ENCODE assay signal across 21 mouse cellular contexts in genomic region chr17:78885286-78886065, GRCm38 (mm10). TPM values are rescaled to one million over a fixed set of nuclear protein-coding genes. Genes with fewer than 3 reads are reported as not detected.
DNase-seq lines count a peak whose midpoint lies in the region; ATAC-seq and TF ChIP-seq lines count a peak whose summit lies in the region.
"Had no signal": no experiment of that assay in that cellular context is flagged by ENCODE, and none has a peak within 500 bp of the region (broad histone marks: within the 10 kb centered on the region; RNA-seq: fewer than 3 reads in every experiment).

No protein-coding gene starts in this region.

- H3K4me3 ChIP-seq in MEL (ENCODE audit: control insufficient read depth in 1 of 2, insufficient read depth in 1 of 2, low read depth in 2 of 2, low read length in 2 of 2) = no peak overlapping the region
- H3K4me3 ChIP-seq in intestine, postnatal 0 days (ENCODE audit: low read depth, low read length) = no peak overlapping the region
- H3K4me3 ChIP-seq: embryonic facial prominence, embryonic 10.5 days; embryonic facial prominence, embryonic 12.5 days; forebrain, embryonic 13.5 days; forebrain, embryonic 15.5 days had no signal

- peaks cover 3 to 10% of the 10 kb centered on the region in 2 experiments; a peak in 3 of 4 replicates for H3K4me1 ChIP-seq in MEL (ENCODE audit: control insufficient read depth in 1 of 2, insufficient read depth in 2 of 2, low read length in 2 of 2)
- peaks cover 4% of the 10 kb centered on the region; the same call in 1 of the 2 replicates for H3K4me1 ChIP-seq in intestine, postnatal 0 days (replicated peaks; ENCODE audit: control insufficient read depth, insufficient read depth, low read length)

- H3K79me2 ChIP-seq in MEL (ENCODE audit: control insufficient read depth, insufficient read depth, low read length, poor library complexity) = peaks cover 6% of the 10 kb centered on the region

- ATAC-seq in megakaryocyte progenitor cell, adult 5-6 weeks (replicated peaks; ENCODE audit: poor library complexity) = no peak
- no peak for ATAC-seq in intestine, postnatal 0 days
- ATAC-seq: forebrain, embryonic 13.5 days; forebrain, embryonic 15.5 days; forebrain, postnatal 0 days had no signal

- no peak overlapping the region for H3K4me2 ChIP-seq in intestine, postnatal 0 days (replicated peaks; ENCODE audit: low read depth)
- H3K4me2 ChIP-seq: embryonic facial prominence, embryonic 12.5 days; forebrain, embryonic 13.5 days; forebrain, embryonic 15.5 days had no signal

- TF ChIP-seq CTCF in MEL (IDR thresholded peaks at IDR 0.05 in 2 of 3, conservative IDR thresholded peaks at IDR 0.05 in 1 of 3; ENCODE audit: control insufficient read depth in 1 of 3, insufficient read depth in 1 of 3, low read depth in 2 of 3, low read length in 3 of 3, poor library complexity in 1 of 3, severe bottlenecking in 1 of 3) = no peak
- no peak for TF ChIP-seq CTCF in intestine, postnatal 0 days (IDR thresholded peaks at IDR 0.05; ENCODE audit: low read depth)

- H3K9me3 ChIP-seq in MEL (replicated peaks; ENCODE audit: insufficient read depth, low read length) = no peaks in the 10 kb centered on the region
- no peaks in the 10 kb centered on the region for H3K9me3 ChIP-seq in intestine, postnatal 0 days (ENCODE audit: control insufficient read depth)
- H3K9me3 ChIP-seq: embryonic facial prominence, embryonic 10.5 days; embryonic facial prominence, embryonic 12.5 days; forebrain, embryonic 13.5 days; forebrain, embryonic 15.5 days had no signal

- H3K27ac ChIP-seq in MEL (ENCODE audit: control insufficient read depth, low read depth, low read length) = no peak overlapping the region
- no peak overlapping the region for H3K27ac ChIP-seq in intestine, postnatal 0 days (ENCODE audit: low read depth, low read length)
- H3K27ac ChIP-seq: embryonic facial prominence, embryonic 10.5 days; embryonic facial prominence, embryonic 12.5 days; forebrain, embryonic 13.5 days; forebrain, embryonic 15.5 days had no signal

- no peak for TF ChIP-seq RAD21 in MEL (IDR thresholded peaks at IDR 0.05; ENCODE audit: low read depth, low read length)

- H3K36me3 ChIP-seq in MEL (ENCODE audit: control insufficient read depth in 1 of 2, insufficient read depth in 2 of 2, low read length in 2 of 2) = 0 out of 4 replicates have a peak, but pooled peaks cover 0 to 3% of the 10 kb centered on the region in 2 experiments
- no peaks in the 10 kb centered on the region for H3K36me3 ChIP-seq in intestine, postnatal 0 days (ENCODE audit: control insufficient read depth, insufficient read depth)
- H3K36me3 ChIP-seq: embryonic facial prominence, embryonic 10.5 days; embryonic facial prominence, embryonic 12.5 days; forebrain, embryonic 15.5 days had no signal

- DNase-seq in ES-CJ7 (ENCODE audit: low read depth, low spot score) = peak; percentile 79
- peak; percentile 16 for DNase-seq in MEL (ENCODE audit: low read depth, low spot score)
- DNase-seq in ZHBTc4 (ENCODE audit: low read depth, low spot score) = peak; percentile 60
- DNase-seq: adrenal gland, adult 2 months; adrenal gland, postnatal 10 days; adrenal gland, postnatal 25 days; cerebellum, adult 11 months; cerebellum, adult 18-20 months; cerebellum, adult 9-10 months; cerebellum, postnatal 10 days; cerebellum, postnatal 25 days had no signal

- no peak for TF ChIP-seq EP300 in MEL (IDR thresholded peaks at IDR 0.05; ENCODE audit: low read depth in 1 of 2, low read length in 2 of 2)

- no peak for TF ChIP-seq POLR2A in MEL (IDR thresholded peaks at IDR 0.05; ENCODE audit: control insufficient read depth in 1 of 2, insufficient read depth in 1 of 2, low read depth in 1 of 2, low read length in 2 of 2, poor library complexity in 1 of 2)

- no peaks in the 10 kb centered on the region for H3K27me3 ChIP-seq in MEL (ENCODE audit: control insufficient read depth in 1 of 2, insufficient read depth in 2 of 2, low read length in 2 of 2)
- H3K27me3 ChIP-seq in intestine, postnatal 0 days (replicated peaks; ENCODE audit: control insufficient read depth, insufficient read depth, low read length) = no peaks in the 10 kb centered on the region
- H3K27me3 ChIP-seq: embryonic facial prominence, embryonic 12.5 days; forebrain, embryonic 13.5 days; forebrain, embryonic 15.5 days had no signal

- 74% methylated on average over 5 of the region's 5 CpGs for WGBS in intestine, postnatal 0 days

- H3K9ac ChIP-seq in MEL (ENCODE audit: control insufficient read depth, low read depth, low read length, poor library complexity, severe bottlenecking) = no peak overlapping the region
- no peak overlapping the region for H3K9ac ChIP-seq in intestine, postnatal 0 days (ENCODE audit: low read depth, low read length)
- H3K9ac ChIP-seq: embryonic facial prominence, embryonic 12.5 days; forebrain, embryonic 13.5 days; forebrain, embryonic 15.5 days; forebrain, postnatal 0 days had no signal

TF ChIP-seq in MEL, 35 proteins besides CTCF, POLR2A, EP300 and RAD21:
- TF ChIP-seq MEF2A (IDR thresholded peaks at IDR 0.05; ENCODE audit: extremely low read depth, insufficient replicate concordance, low read depth, low read length, poor library complexity, severe bottlenecking) (no peak), USF2 (IDR thresholded peaks at IDR 0.05; ENCODE audit: borderline replicate concordance in 1 of 2, insufficient read depth in 1 of 2, low read depth in 1 of 2, low read length in 2 of 2) (no peak), UBTF (IDR thresholded peaks at IDR 0.05; ENCODE audit: borderline replicate concordance, insufficient read depth, low read depth, low read length) (no peak), ZKSCAN1 (IDR thresholded peaks at IDR 0.05; ENCODE audit: low read depth, low read length) (no peak), TCF12 (IDR thresholded peaks at IDR 0.05; ENCODE audit: low read depth, low read length) (no peak), USF1 (IDR thresholded peaks at IDR 0.05; ENCODE audit: low read depth, low read length) (no peak), KAT2A (conservative IDR thresholded peaks at IDR 0.05; ENCODE audit: low read depth, low read length) (no peak), MAFK (IDR thresholded peaks at IDR 0.05; ENCODE audit: borderline replicate concordance, low read depth, low read length) (no peak), MYB (IDR thresholded peaks at IDR 0.05; ENCODE audit: low read depth, low read length) (no peak), ZMIZ1 (IDR thresholded peaks at IDR 0.05; ENCODE audit: low read depth, low read length) (no peak), MAZ (IDR thresholded peaks at IDR 0.05; ENCODE audit: low read depth, low read length) (no peak), ETS1 (IDR thresholded peaks at IDR 0.05; ENCODE audit: low read depth, low read length) (no peak), HCFC1 (IDR thresholded peaks at IDR 0.05; ENCODE audit: low read depth, low read length) (no peak), RCOR1 (IDR thresholded peaks at IDR 0.05; ENCODE audit: low read depth, low read length) (no peak), POLR2AphosphoS2 (IDR thresholded peaks at IDR 0.05; ENCODE audit: low read length) (no peak), MAX (IDR thresholded peaks at IDR 0.05; ENCODE audit: low read length) (no peak), TAL1 (IDR thresholded peaks at IDR 0.05; ENCODE audit: low read length) (no peak), ZNF384 (IDR thresholded peaks at IDR 0.05; ENCODE audit: low read depth, low read length) (no peak)

RNA-seq across cellular contexts. Expression of gene Eif2ak2, which starts 3.1 kb away (rescaled TPM):
- 10.2 and 14.1 TPM in 2 replicates for total RNA-seq in MEL (2012; rRNA removed)
- 10 to 100 TPM in 1 of 2 experiments, not detected in 1; 18.1 TPM for polyA plus RNA-seq in MEL (2012; ENCODE audit: insufficient read depth in 1 of 2, insufficient read length in 2 of 2, low read depth in 1 of 2, low replicate concordance in 2 of 2, missing spikeins in 1 of 2)
- 18.8 and 20.7 TPM in 2 replicates for total RNA-seq in megakaryocyte progenitor cell, adult 5-6 weeks (2015)
- total RNA-seq in megakaryocyte progenitor cell, adult 5-6 weeks (2017) = 33.0 and 45.3 TPM in 2 replicates
- polyA plus RNA-seq in intestine, postnatal 0 days (2015; fragmentation: Nextera tagmentation; extraction: Ambion mirVana) = 23.4 and 25.1 TPM in 2 replicates

RNA-seq across cellular contexts. Expression of gene Sult6b1, which starts 21.3 kb away (rescaled TPM):
- total RNA-seq in MEL (2012; rRNA removed) = not detected in 2 replicates
- under 1 TPM in 1 of 2 experiments, not detected in 1; 0.29 TPM for polyA plus RNA-seq in MEL (2012; ENCODE audit: insufficient read depth in 1 of 2, insufficient read length in 2 of 2, low read depth in 1 of 2, low replicate concordance in 2 of 2, missing spikeins in 1 of 2)
- not detected in 2 replicates for total RNA-seq in megakaryocyte progenitor cell, adult 5-6 weeks (2015)
- not detected in 2 replicates for total RNA-seq in megakaryocyte progenitor cell, adult 5-6 weeks (2017)
- polyA plus RNA-seq in intestine, postnatal 0 days (2015; fragmentation: Nextera tagmentation; extraction: Ambion mirVana) = 0.25 TPM in 2 replicates
- total RNA-seq: forebrain, postnatal 0 days had no signal
- polyA plus RNA-seq: adrenal gland, adult 2 months; brain, embryonic 14.5 days; forebrain, embryonic 11.5 days; forebrain, embryonic 15.5 days; forebrain, postnatal 0 days; G1E had no signal

RNA-seq across cellular contexts. Expression of gene Cebpzos, which starts 30.8 kb away (rescaled TPM):
- total RNA-seq in MEL (2012; rRNA removed) = 18.1 and 18.9 TPM in 2 replicates
- 10 to 100 TPM in 1 of 2 experiments, not detected in 1; 30.2 TPM for polyA plus RNA-seq in MEL (2012; ENCODE audit: insufficient read depth in 1 of 2, insufficient read length in 2 of 2, low read depth in 1 of 2, low replicate concordance in 2 of 2, missing spikeins in 1 of 2)
- total RNA-seq in megakaryocyte progenitor cell, adult 5-6 weeks (2015) = 28.9 and 32.9 TPM in 2 replicates
- total RNA-seq in megakaryocyte progenitor cell, adult 5-6 weeks (2017) = 67.2 and 76.5 TPM in 2 replicates
- polyA plus RNA-seq in intestine, postnatal 0 days (2015; fragmentation: Nextera tagmentation; extraction: Ambion mirVana) = 113 and 114 TPM in 2 replicates

RNA-seq across cellular contexts. Expression of gene Gpatch11, which starts 50.1 kb away (rescaled TPM):
- total RNA-seq in MEL (2012; rRNA removed) = 9.5 and 10.3 TPM in 2 replicates
- 10 to 100 TPM in 1 of 2 experiments, not detected in 1; 12.4 TPM for polyA plus RNA-seq in MEL (2012; ENCODE audit: insufficient read depth in 1 of 2, insufficient read length in 2 of 2, low read depth in 1 of 2, low replicate concordance in 2 of 2, missing spikeins in 1 of 2)
- 16.2 and 30.3 TPM in 2 replicates for total RNA-seq in megakaryocyte progenitor cell, adult 5-6 weeks (2015)
- total RNA-seq in megakaryocyte progenitor cell, adult 5-6 weeks (2017) = 27.9 and 31.7 TPM in 2 replicates
- polyA plus RNA-seq in intestine, postnatal 0 days (2015; fragmentation: Nextera tagmentation; extraction: Ambion mirVana) = 64.7 and 65.1 TPM in 2 replicates

RNA-seq across cellular contexts. Expression of gene Heatr5b, which starts 50.3 kb away (rescaled TPM):
- total RNA-seq in MEL (2012; rRNA removed) = 9.8 and 10.4 TPM in 2 replicates
- 10 to 100 TPM in 1 of 2 experiments, not detected in 1; 19.9 TPM for polyA plus RNA-seq in MEL (2012; ENCODE audit: insufficient read depth in 1 of 2, insufficient read length in 2 of 2, low read depth in 1 of 2, low replicate concordance in 2 of 2, missing spikeins in 1 of 2)
- 20.9 and 26.2 TPM in 2 replicates for total RNA-seq in megakaryocyte progenitor cell, adult 5-6 weeks (2015)
- total RNA-seq in megakaryocyte progenitor cell, adult 5-6 weeks (2017) = 16.6 and 19.3 TPM in 2 replicates
- polyA plus RNA-seq in intestine, postnatal 0 days (2015; fragmentation: Nextera tagmentation; extraction: Ambion mirVana) = 6.8 and 7.0 TPM in 2 replicates

Comparison
In these comparisons a context has a peak if more than half of its experiments do, and no peak if none do; other contexts are left out.
1. DNase-seq: peak in every context shown above with its lines; median percentile 79 in ES-CJ7; 60 in ZHBTc4; 16 in MEL.